ENCODE assay signal across 9 mouse cellular contexts in genomic region chr14:25533010-25533409, GRCm38 (mm10).
DNase-seq lines count a peak whose midpoint lies in the region; ATAC-seq and TF ChIP-seq lines count a peak whose summit lies in the region.
"Had no signal": no experiment of that assay in that cellular context is flagged by ENCODE, and none has a peak within 500 bp of the region (broad histone marks: within the 10 kb centered on the region; RNA-seq: fewer than 3 reads in every experiment).

No protein-coding gene starts in this region.

- H3K9me3 ChIP-seq in liver, embryonic 13.5 days (replicated peaks): no peaks in the 10 kb centered on the region
- H3K9me3 ChIP-seq: limb, embryonic 13.5 days had no signal

- TF ChIP-seq POLR2A in heart, adult 2 months (IDR thresholded peaks at IDR 0.05; ENCODE audit: insufficient read depth, low read depth, low read length): no peak

- TF ChIP-seq CTCF in heart, adult 2 months (IDR thresholded peaks at IDR 0.05): no peak

- H3K4me1 ChIP-seq in heart, adult 2 months (ENCODE audit: control insufficient read depth, insufficient read depth, low read length): peaks cover 29% of the 10 kb centered on the region
- H3K4me1 ChIP-seq in liver, embryonic 13.5 days (replicated peaks): peaks cover 84% of the 10 kb centered on the region

- intact Hi-C loops in heart, adult 2 months (cut with DNase I): no loop called here

- H3K36me3 ChIP-seq in heart, adult 2 months (ENCODE audit: control insufficient read depth, insufficient read depth, low read length): peaks cover 3% of the 10 kb centered on the region
- peaks cover 13% of the 10 kb centered on the region for H3K36me3 ChIP-seq in liver, embryonic 13.5 days

- H3K27ac ChIP-seq in heart, adult 2 months: peak overlapping the region; percentile 62
- peak overlapping the region; percentile 72 for H3K27ac ChIP-seq in liver, embryonic 13.5 days
- H3K27ac ChIP-seq: limb, embryonic 13.5 days had no signal

- H3K27me3 ChIP-seq in heart, adult 2 months (ENCODE audit: control insufficient read depth, insufficient read depth, low read length): no peaks in the 10 kb centered on the region
- no peaks in the 10 kb centered on the region for H3K27me3 ChIP-seq in liver, embryonic 13.5 days
- H3K27me3 ChIP-seq: limb, embryonic 13.5 days had no signal

- H3K4me2 ChIP-seq in liver, embryonic 13.5 days: no peak overlapping the region
- H3K4me2 ChIP-seq: limb, embryonic 13.5 days had no signal

- no peak for DNase-seq in heart, adult 2 months
- DNase-seq in heart, adult 9 months (ENCODE audit: low spot score in 2 of 2): no peak
- peak; percentile 64 for DNase-seq in ovary, postnatal 36 days (ENCODE audit: low spot score)
- no peak for DNase-seq in ovary, postnatal 14 days (ENCODE audit: low spot score)
- DNase-seq in liver, embryonic 13.5 days: no peak
- DNase-seq in yolk sac, embryonic 10.5 days (ENCODE audit: low spot score): peak; percentile 87
- DNase-seq in embryo, embryonic 11 days: no peak
- DNase-seq in layer of hippocampus, postnatal 25 days (ENCODE audit: extremely low spot score in 1 of 2, low spot score in 1 of 2): no peak

- no peak overlapping the region for H3K4me3 ChIP-seq in heart, adult 2 months
- no peak overlapping the region for H3K4me3 ChIP-seq in liver, embryonic 13.5 days (replicated peaks)
- H3K4me3 ChIP-seq: limb, embryonic 13.5 days had no signal

- H3K9ac ChIP-seq in heart, adult 2 months (ENCODE audit: low read depth, low read length): no peak overlapping the region
- peak overlapping the region; percentile 43; the same call in 1 of the 2 replicates for H3K9ac ChIP-seq in liver, embryonic 13.5 days
- H3K9ac ChIP-seq: limb, embryonic 13.5 days had no signal

- 22% methylated on average over 3 of the region's 3 CpGs for WGBS in heart, adult 2 months
- 52% methylated on average over 3 of the region's 3 CpGs for WGBS in liver, embryonic 13.5 days (ENCODE audit: insufficient replicate concordance)

- ATAC-seq in liver, embryonic 13.5 days (ENCODE audit: low read depth): peak; percentile 6; the same call in 1 of the 2 replicates

- peaks cover 4% of the 10 kb centered on the region for H3K79me2 ChIP-seq in heart, adult 2 months (replicated peaks; ENCODE audit: control insufficient read depth, insufficient read depth, low read length)

- no peak for TF ChIP-seq EP300 in heart, adult 2 months (IDR thresholded peaks at IDR 0.05; ENCODE audit: insufficient read depth, low read depth, low read length)

Comparison
In these comparisons a context has a peak if more than half of its experiments do, and no peak if none do; other contexts are left out.
1. DNase-seq: peak in ovary, postnatal 36 days (single experiment) and yolk sac, embryonic 10.5 days (single experiment); none in heart, adult 2 months (0 of 2), heart, adult 9 months (0 of 2), ovary, postnatal 14 days (single experiment), liver, embryonic 13.5 days (single experiment), embryo, embryonic 11 days (single experiment) and layer of hippocampus, postnatal 25 days (0 of 2).